Mouse (Mus musculus) erythroblast, embryonic 14.5 days (primary cell): Measurements from ENCODE around the gene Prom2.

Source experiments
- GATA1 ChIP-seq: IDR thresholded peaks from 2 replicates; pipeline ENCODE4 v1.6.1; 2012; ENCODE audit warnings: low read length, inconsistent platforms, mixed read lengths
- TAL1 ChIP-seq: IDR thresholded peaks from 3 replicates; pipeline ENCODE4 v1.6.1; 2012; ENCODE audit warnings: low read length, inconsistent platforms, mixed read lengths

DNA sequence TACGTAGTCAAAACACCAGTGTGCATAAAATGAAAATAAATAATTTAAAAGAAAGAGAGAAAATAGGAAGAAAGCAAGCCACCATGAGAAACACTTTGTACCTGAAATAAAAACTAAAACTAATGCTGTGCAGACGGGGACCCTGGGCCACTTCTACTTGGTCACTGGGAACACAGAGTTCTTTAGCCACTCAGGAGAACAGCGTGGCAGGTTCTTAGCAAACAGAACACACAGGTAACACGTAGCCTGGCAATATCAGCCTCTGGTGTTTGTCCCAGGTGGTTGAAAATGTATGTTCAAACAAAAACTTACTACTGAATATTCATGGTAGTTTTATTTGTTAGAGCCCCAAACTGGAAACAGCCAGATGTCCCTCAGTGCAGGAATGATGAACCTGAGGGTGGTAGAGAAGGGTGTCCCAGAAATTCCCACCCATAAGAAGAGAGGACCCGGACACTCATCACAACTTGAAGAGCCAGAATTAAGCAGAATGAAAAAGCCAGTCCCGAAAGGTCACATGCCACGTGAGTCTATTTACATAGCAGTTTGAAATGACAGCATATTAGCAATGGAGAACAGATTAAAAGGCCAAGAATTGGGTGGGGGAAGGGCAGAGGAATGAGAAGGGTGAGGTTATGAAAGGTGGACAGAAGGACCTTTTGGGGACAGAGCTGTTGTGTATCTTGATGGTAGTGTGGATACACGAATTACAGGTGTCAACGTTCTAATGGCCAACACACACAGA lies 26.7 kb downstream of the Prom2 start:
- TF ChIP-seq TAL1 = no peak
- no peak for TF ChIP-seq GATA1
